Mouse (Mus musculus) megakaryocyte, embryonic 14.5 days (primary cell): ENCODE measurements at regions not wholly inside any gene's neighbourhood (a gene's known extent, or its start where the extent isn't known, plus 50 kb on each side); places are given as distances from the start of the nearest gene placed in this dataset.

Experiments used
- H3K27me3 ChIP-seq: replicated peaks from 2 replicates; pipeline ENCODE3; 2012; ENCODE audit warnings: inconsistent platforms
- H3K36me3 ChIP-seq: replicated peaks from 2 replicates; pipeline ENCODE3; 2012; ENCODE audit warnings: low read length, inconsistent platforms, mixed read lengths
- H3K4me1 ChIP-seq: 2 replicates; pipeline ENCODE4 v1.6.1; 2012; ENCODE audit warnings: inconsistent platforms
- H3K4me3 ChIP-seq: replicated peaks from 2 replicates; pipeline ENCODE3; 2012; ENCODE audit warnings: moderate library complexity, mild to moderate bottlenecking, inconsistent platforms
- H3K9me3 ChIP-seq: 2 replicates; pipeline ENCODE4 v1.6.1; 2012; ENCODE audit warnings: inconsistent platforms
- FLI1 ChIP-seq: IDR thresholded peaks from 2 replicates; pipeline ENCODE4 v1.6.1; 2012; ENCODE audit warnings: low read length, inconsistent platforms, mixed read lengths
- GATA1 ChIP-seq: IDR thresholded peaks from 3 replicates; pipeline ENCODE4 v1.6.1; 2012; ENCODE audit warnings: mixed read lengths, low read length, inconsistent platforms, borderline replicate concordance

DNA sequence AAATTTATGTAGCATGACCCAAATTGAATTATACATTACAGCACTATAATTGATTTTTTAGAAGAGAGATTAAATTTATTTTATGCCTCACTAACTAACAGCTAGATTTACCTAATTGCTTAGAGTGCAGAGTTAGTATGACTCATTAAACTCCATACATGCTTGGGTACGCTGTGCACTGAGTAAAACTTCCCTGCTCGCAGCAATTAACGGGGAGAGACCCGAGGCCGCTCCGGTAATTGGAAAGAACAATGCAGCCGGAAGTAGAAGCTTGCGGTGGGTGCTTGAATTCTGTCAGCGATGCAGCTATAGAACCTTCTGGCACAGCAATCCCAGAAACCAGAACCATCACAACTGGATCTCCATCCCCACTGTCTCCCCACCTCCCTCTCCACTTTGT is 261.8 kb downstream of the Tle3 start:
- Histone ChIP-seq H3K27me3 (peaks cover 93% of the 10 kb centered on the region), H3K36me3 (no peaks in the 10 kb centered on the region), H3K4me3 (no peak overlapping the region), H3K9me3 (peaks cover 5% of the 10 kb centered on the region; the same call in 1 of the 2 replicates), H3K4me1 (no peaks in the 10 kb centered on the region)
- TF ChIP-seq FLI1 (no peak), GATA1 (no peak)

DNA sequence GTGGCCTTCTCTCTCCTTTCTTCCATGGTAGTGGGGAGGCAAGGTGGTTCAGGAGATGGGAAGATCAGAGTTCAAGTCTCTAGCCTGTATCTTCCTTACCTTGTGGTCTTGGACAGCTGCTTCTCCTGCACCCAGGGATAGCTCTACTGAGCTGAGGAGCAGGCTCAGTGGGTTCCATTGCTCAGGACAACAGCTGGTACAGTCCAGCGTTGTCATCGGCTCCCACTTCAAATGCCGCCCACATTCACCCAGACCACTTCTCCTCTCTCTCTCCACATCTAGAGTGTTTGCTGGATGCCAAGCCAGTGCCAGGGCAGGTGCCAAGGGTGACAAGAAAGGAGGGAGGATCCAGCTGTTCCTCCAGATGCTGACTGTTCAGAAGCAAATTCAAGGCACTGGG is 260.4 kb downstream of the Tle3 start:
- Histone ChIP-seq H3K4me1 (no peaks in the 10 kb centered on the region), H3K4me3 (no peak overlapping the region), H3K27me3 (peaks cover 89% of the 10 kb centered on the region), H3K9me3 (peaks cover 5% of the 10 kb centered on the region; the same call in 1 of the 2 replicates), H3K36me3 (no peaks in the 10 kb centered on the region)
- TF ChIP-seq GATA1 (no peak), FLI1 (no peak)

- no peaks in the 10 kb centered on the region for H3K36me3 ChIP-seq
- H3K27me3 ChIP-seq = peaks cover 88% of the 10 kb centered on the region
- peaks cover 5% of the 10 kb centered on the region; the same call in 1 of the 2 replicates for H3K9me3 ChIP-seq
- TF ChIP-seq FLI1 = no peak
- no peak for TF ChIP-seq GATA1
- no peaks in the 10 kb centered on the region for H3K4me1 ChIP-seq
- no peak overlapping the region for H3K4me3 ChIP-seq
Observed at GRCm38 (mm10) chr9:61631097-61631496, 258.9 kb downstream of the Tle3 start.

DNA sequence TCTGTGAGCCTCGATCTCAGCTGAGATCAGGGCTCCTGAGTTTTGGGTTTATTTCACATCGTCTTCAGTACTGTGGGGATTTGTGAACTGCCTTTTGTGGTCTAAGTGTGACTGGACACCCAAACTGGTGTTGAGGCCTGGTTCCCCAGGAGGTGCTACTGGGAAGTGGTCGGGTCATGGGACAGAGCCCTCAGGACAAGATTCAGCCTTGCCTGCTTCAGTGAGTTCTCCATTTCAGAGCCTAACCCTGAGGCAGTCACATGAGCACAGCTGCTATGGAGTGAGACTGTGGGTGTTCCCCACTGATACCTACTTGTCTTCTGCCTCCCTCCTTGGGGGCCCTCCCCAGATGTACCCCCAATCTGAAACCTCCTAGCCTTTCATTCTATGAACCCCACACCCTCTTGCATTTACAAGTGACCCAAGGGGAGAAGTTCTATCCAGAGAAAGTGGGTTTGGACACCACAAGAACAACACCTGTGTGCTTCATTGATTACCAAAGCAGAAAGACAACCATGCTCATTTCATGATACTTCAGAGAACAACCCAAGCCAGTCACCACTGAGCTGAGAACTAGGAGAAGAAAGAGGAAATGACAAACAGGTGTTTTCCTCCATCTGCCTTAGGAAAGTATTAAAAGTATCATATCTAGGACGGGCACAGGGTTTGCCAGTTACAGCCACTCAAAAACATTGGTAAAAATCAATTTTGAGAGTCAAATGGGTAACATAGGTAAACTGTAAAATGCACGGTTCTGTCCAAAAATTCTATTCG is 255.8 kb downstream of the Tle3 start:
- Histone ChIP-seq H3K4me3 (no peak overlapping the region), H3K36me3 (no peaks in the 10 kb centered on the region), H3K27me3 (peaks cover 86% of the 10 kb centered on the region), H3K4me1 (no peaks in the 10 kb centered on the region; the same call in 1 of the 2 replicates), H3K9me3 (no peaks in the 10 kb centered on the region)
- TF ChIP-seq FLI1 = no peak
- no peak for TF ChIP-seq GATA1

- Histone ChIP-seq H3K27me3 (peaks cover 92% of the 10 kb centered on the region), H3K9me3 (no peaks in the 10 kb centered on the region), H3K4me1 (peaks cover 1% of the 10 kb centered on the region), H3K36me3 (no peaks in the 10 kb centered on the region), H3K4me3 (no peak overlapping the region)
- TF ChIP-seq FLI1 = no peak
- TF ChIP-seq GATA1 = no peak
Observed at GRCm38 (mm10) chr9:61622933-61623332, 250.8 kb downstream of the Tle3 start.

GRCm38 (mm10) chr9:61621939-61622338 is 249.8 kb downstream of the Tle3 start:
- peaks cover 9% of the 10 kb centered on the region for H3K4me1 ChIP-seq
- TF ChIP-seq GATA1 = no peak
- TF ChIP-seq FLI1 = no peak
- H3K27me3 ChIP-seq = peaks cover 91% of the 10 kb centered on the region
- no peaks in the 10 kb centered on the region for H3K9me3 ChIP-seq
- no peaks in the 10 kb centered on the region for H3K36me3 ChIP-seq
- no peak overlapping the region for H3K4me3 ChIP-seq

DNA sequence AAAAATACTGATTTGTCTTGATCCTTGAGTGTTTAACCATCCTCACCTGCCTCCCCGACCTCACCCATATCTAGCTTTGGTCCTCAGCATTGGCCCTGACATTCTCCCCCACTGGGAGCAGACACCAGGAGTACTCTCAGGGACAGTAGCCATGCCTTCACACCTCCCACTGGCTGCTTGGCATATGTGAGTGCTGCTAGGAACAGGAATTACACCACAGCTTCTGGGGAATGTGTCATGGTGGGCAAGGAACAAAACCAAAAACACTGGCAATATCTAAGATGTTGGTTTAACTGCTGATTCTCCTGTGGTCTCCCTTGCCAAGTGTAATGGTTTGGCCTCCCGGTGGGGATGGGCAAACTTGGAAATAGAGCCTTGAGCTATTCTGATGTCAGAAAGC is 248.6 kb downstream of the Tle3 start:
- Histone ChIP-seq H3K4me1 (peaks cover 9% of the 10 kb centered on the region), H3K27me3 (peaks cover 92% of the 10 kb centered on the region), H3K4me3 (no peak overlapping the region), H3K9me3 (peaks cover 3% of the 10 kb centered on the region; the same call in 1 of the 2 replicates), H3K36me3 (no peaks in the 10 kb centered on the region)
- no peak for TF ChIP-seq FLI1
- TF ChIP-seq GATA1 = no peak

DNA sequence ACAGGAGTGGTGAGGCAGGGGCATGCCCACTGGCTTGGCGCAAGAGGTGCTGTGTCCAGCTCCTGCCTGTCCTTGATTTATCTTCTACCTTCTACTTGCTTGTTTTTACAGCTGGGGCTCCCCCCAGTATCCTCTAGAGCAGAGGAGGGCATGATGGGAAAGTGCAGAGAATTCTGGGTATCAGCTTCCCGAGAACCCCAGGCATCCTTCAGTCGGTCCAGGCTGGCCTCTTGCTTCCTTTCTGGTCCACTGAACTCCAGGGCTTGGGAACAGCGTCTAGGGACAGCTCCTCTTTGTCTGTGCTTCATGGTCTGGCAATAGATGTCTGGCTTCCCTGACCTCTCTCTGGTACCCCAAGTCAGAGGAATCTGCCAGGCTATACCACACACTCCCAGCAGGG is 247.9 kb downstream of the Tle3 start:
- Histone ChIP-seq H3K4me1 (peaks cover 9% of the 10 kb centered on the region), H3K9me3 (peaks cover 3% of the 10 kb centered on the region), H3K36me3 (no peaks in the 10 kb centered on the region), H3K4me3 (no peak overlapping the region), H3K27me3 (peaks cover 94% of the 10 kb centered on the region)
- TF ChIP-seq FLI1 (no peak), GATA1 (no peak)

DNA sequence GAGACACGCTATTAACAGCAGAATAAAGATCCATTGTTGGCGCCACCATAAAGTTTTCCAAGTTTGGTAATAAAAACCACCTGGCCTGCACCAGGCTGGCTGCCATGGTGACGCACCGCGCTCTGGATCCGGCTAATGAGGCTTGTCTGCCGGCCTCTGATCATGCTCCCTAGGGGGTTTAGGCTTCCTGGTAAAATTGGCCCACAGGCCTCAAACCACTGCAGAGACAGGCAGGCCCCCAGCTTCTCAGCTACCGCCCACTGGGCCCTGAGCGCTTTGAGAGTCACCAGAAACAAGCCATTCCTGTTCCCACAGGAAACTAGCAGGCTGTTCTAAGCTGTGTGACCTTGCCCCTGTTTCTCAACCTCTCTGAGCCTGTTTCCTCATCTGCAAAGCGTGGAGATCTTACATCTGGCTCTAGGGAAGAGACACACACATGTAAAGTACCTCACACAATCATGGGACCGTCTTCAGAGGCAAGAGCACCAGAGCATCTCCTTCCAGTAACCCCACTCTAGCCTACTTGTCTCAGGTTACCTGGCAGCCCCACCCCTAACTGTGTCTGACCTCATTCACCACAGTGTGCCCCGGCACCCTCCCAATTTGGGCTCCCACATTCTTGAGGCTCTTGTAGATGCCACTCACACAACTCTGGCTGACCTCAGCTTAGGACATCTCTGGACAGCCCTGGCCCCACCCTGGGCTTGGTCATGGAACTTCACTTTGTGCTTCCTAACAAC is 246.5 kb downstream of the Tle3 start:
- Histone ChIP-seq H3K9me3 (peaks cover 15% of the 10 kb centered on the region), H3K27me3 (peaks cover 93% of the 10 kb centered on the region), H3K4me3 (no peak overlapping the region), H3K4me1 (peaks cover 9% of the 10 kb centered on the region), H3K36me3 (no peaks in the 10 kb centered on the region)
- TF ChIP-seq FLI1 (no peak), GATA1 (no peak)

DNA sequence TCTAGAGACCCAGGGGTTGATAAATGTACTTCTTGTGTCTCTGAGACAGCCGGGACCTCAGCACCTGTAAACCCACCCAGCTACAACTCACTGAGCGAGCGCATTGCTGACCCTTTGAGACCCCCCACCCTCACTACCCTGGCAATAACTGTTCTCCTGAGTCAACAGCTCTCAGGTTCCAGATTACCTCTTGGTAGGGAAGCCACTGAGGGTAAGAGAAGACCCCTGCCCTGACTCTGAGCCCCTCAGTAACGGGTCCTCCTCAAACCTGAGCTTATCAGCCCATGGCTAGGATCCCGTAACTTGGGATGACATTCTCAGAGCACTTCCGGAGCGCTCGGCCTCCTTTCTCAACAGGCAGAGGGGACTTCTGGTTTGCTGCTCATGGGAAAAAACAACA is 245.8 kb downstream of the Tle3 start:
- Histone ChIP-seq H3K36me3 (no peaks in the 10 kb centered on the region), H3K27me3 (peaks cover 95% of the 10 kb centered on the region)

More for the DNA sequence above, 245.8 kb downstream of the Tle3 start:
- peaks cover 9% of the 10 kb centered on the region for H3K4me1 ChIP-seq
- peaks cover 21% of the 10 kb centered on the region for H3K9me3 ChIP-seq
- H3K4me3 ChIP-seq = no peak overlapping the region
- TF ChIP-seq GATA1 = no peak
- TF ChIP-seq FLI1 = no peak
